Mouse (Mus musculus): ENCODE measurements around the gene Taok2. TPM values are rescaled to one million over a fixed set of nuclear protein-coding genes. Genes with fewer than 3 reads are reported as not detected.

Gene Taok2
- total and polyA plus RNA-seq, 2 experiments from 2014 or later = 43.7 to 143 TPM

GRCm38 (mm10) chr7:126851192-126851591 lies 33.3 kb downstream of the Taok2 start:
- no peak overlapping the region for H3K27ac ChIP-seq
- H3K27me3 ChIP-seq (ENCODE audit: insufficient read depth, low read length) = no peaks in the 10 kb centered on the region
- H3K4me1 ChIP-seq (ENCODE audit: insufficient read depth, low read length) = peaks cover 13% of the 10 kb centered on the region; the same call in 1 of the 2 replicates
- no peak for TF ChIP-seq CTCF (IDR thresholded peaks at IDR 0.05; ENCODE audit: low read depth)
- no peaks in the 10 kb centered on the region for H3K9me3 ChIP-seq (ENCODE audit: low read length)
- no peak overlapping the region for H3K4me3 ChIP-seq (ENCODE audit: low read length)
- peaks cover 24% of the 10 kb centered on the region for H3K36me3 ChIP-seq (ENCODE audit: insufficient read depth, low read length)
- 41% methylated on average over 12 of the region's 12 CpGs for WGBS
- no peak overlapping the region for H3K9ac ChIP-seq (replicated peaks; ENCODE audit: low read length)
- no peak overlapping the region for H3K4me2 ChIP-seq (ENCODE audit: low read depth, low read length)
- DNase-seq (ENCODE audit: low spot score) (no peak), ATAC-seq (no peak)

DNA sequence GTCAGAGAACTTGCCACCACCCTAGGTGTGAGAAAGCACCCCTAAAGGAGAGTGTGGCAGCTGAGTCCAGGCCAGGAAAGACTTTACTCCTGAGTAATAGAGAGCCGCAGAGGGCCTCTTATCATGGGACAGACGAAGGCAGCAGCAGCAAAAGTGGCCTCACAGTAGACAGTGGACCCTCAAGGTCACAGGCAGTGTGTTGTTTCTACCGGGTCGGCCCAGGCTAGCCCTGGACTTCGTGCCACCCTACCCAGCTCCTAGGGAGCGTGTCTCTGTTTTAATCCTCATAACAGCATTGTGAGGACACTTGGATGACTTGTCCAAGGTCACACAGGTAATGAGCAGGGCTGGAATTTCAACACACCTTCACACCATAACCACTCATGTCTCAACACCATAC lies 34.3 kb downstream of the Taok2 start:
- Histone ChIP-seq H3K27me3 (ENCODE audit: insufficient read depth, low read length) (no peaks in the 10 kb centered on the region), H3K9ac (replicated peaks; ENCODE audit: low read length) (no peak overlapping the region), H3K27ac (no peak overlapping the region), H3K36me3 (ENCODE audit: insufficient read depth, low read length) (peaks cover 24% of the 10 kb centered on the region), H3K4me2 (ENCODE audit: low read depth, low read length) (no peak overlapping the region), H3K4me3 (ENCODE audit: low read length) (no peak overlapping the region), H3K9me3 (ENCODE audit: low read length) (no peaks in the 10 kb centered on the region), H3K4me1 (ENCODE audit: insufficient read depth, low read length) (peaks cover 13% of the 10 kb centered on the region; the same call in 1 of the 2 replicates)
- DNase-seq (ENCODE audit: low spot score) = no peak
- WGBS = 89% methylated on average over 6 of the region's 6 CpGs
- TF ChIP-seq CTCF (IDR thresholded peaks at IDR 0.05; ENCODE audit: low read depth) = no peak
- no peak for ATAC-seq

DNA sequence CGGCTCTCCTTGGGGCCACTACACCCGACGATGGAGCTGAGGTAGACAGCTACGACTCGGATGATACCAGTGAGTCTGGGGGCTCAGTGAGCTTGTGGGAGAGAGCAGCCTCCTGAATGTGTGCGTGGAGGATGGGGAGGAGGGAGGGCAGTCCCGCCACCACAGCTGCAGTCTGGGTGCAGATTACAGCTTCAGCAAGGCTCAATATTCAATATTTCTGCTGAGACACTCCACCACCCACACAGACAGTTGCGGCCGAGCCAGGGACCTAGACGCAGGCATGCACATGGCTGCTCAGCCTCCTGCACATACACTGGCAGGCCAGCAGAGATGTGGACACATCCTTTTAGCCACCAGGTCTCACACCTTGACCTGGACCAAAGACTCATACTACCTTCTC lies 35.7 kb downstream of the Taok2 start:
- Histone ChIP-seq H3K27me3 (ENCODE audit: insufficient read depth, low read length) (no peaks in the 10 kb centered on the region), H3K4me2 (ENCODE audit: low read depth, low read length) (peak overlapping the region; percentile 81), H3K4me1 (ENCODE audit: insufficient read depth, low read length) (peaks cover 13% of the 10 kb centered on the region; the same call in 1 of the 2 replicates), H3K27ac (peak overlapping the region; percentile 12), H3K9me3 (ENCODE audit: low read length) (no peaks in the 10 kb centered on the region), H3K4me3 (ENCODE audit: low read length) (peak overlapping the region; percentile 50), H3K9ac (replicated peaks; ENCODE audit: low read length) (peak overlapping the region; percentile 61), H3K36me3 (ENCODE audit: insufficient read depth, low read length) (peaks cover 19% of the 10 kb centered on the region)
- 12% methylated on average over 10 of the region's 10 CpGs for WGBS
- DNase-seq (ENCODE audit: low spot score) = no peak
- peak; percentile 19; the same call in 1 of the 2 replicates for ATAC-seq
- no peak for TF ChIP-seq CTCF (IDR thresholded peaks at IDR 0.05; ENCODE audit: low read depth)

DNA sequence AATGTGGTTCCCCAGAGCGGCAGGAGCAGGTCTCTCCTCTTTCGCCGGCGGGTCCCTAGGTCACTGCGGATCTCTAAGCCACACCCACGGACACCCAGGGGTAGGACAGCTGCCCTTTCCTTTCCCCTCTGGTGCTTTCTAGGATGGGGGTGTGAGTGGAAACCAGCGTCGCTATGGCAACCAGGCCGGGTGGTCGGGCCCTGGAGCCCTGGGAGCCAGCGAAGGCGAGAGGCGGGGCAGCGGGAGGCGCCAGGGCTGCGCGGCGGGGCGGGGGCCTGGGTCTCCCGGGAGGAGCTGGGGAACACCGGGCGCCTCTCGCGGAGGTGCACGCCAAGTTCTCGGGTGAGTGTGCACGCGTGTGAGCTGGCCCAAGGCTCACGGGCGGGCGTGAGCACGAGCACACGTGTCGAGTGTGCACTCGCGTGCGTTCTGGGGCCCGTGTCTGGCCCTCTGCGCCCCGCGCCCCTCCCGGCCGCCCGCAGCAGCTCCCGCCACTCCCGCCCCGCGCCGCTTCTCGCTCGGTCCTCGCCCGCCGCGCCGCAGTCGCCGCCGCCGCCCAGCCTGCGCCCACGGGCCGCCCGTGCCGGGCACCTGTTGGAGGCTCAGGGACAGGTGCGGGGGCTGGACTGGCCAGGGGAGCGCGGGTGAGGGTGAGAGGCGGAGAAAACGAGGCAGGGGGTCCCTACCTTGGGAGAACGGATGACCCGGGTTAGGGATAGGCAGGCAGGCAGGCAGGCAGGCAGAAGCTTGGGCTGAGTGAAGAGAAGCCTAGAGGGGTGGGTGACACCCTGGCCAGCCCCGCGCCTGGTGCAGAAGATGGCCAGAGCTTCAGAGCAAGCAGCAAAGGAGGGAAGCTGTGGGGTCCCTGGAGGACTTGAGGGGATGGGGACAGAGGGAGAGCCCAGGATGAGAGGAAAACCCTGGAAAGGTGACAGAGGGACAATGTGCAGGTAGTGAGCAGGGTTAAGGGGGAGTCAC lies 36.8 kb downstream of the Taok2 start:
- Histone ChIP-seq H3K27ac (peak overlapping the region; percentile 69), H3K27me3 (ENCODE audit: insufficient read depth, low read length) (no peaks in the 10 kb centered on the region), H3K9ac (replicated peaks; ENCODE audit: low read length) (peak overlapping the region; percentile 61), H3K9me3 (ENCODE audit: low read length) (no peaks in the 10 kb centered on the region), H3K36me3 (ENCODE audit: insufficient read depth, low read length) (peaks cover 8% of the 10 kb centered on the region; the same call in 1 of the 2 replicates), H3K4me3 (ENCODE audit: low read length) (peak overlapping the region; percentile 50), H3K4me1 (ENCODE audit: insufficient read depth, low read length) (peaks cover 13% of the 10 kb centered on the region; the same call in 1 of the 2 replicates), H3K4me2 (ENCODE audit: low read depth, low read length) (peak overlapping the region; percentile 81)
- 1% methylated on average over 63 of the region's 74 CpGs for whole genome bisulfite sequencing
- ATAC-seq (peak; percentile 63), DNase-seq (ENCODE audit: low spot score) (peak; percentile 67)
- no peak for TF ChIP-seq CTCF (IDR thresholded peaks at IDR 0.05; ENCODE audit: low read depth)

GRCm38 (mm10) chr7:126847116-126847420 lies 37.4 kb downstream of the Taok2 start, which contains the start of gene Doc2a:
Doc2a (plus strand) TSS chr7:126847416.
- Histone ChIP-seq H3K4me2 (ENCODE audit: low read depth, low read length) (peak within 1 kb of the TSS; percentile 81), H3K36me3 (ENCODE audit: insufficient read depth, low read length) (peaks cover 3% of the 10 kb centered on the region; the same call in 1 of the 2 replicates), H3K27ac (peak within 1 kb of the TSS; percentile 69), H3K9ac (replicated peaks; ENCODE audit: low read length) (peak within 1 kb of the TSS; percentile 61), H3K4me1 (ENCODE audit: insufficient read depth, low read length) (peaks cover 13% of the 10 kb centered on the region; the same call in 1 of the 2 replicates), H3K9me3 (ENCODE audit: low read length) (no peaks in the 10 kb centered on the region), H3K27me3 (ENCODE audit: insufficient read depth, low read length) (no peaks in the 10 kb centered on the region), H3K4me3 (ENCODE audit: low read length) (peak within 1 kb of the TSS; percentile 50)
- no peak for ATAC-seq
- TF ChIP-seq CTCF (IDR thresholded peaks at IDR 0.05; ENCODE audit: low read depth) = no peak
- DNase-seq (ENCODE audit: low spot score) = no peak
- 17% methylated on average over 4 of the region's 4 CpGs for WGBS

DNA sequence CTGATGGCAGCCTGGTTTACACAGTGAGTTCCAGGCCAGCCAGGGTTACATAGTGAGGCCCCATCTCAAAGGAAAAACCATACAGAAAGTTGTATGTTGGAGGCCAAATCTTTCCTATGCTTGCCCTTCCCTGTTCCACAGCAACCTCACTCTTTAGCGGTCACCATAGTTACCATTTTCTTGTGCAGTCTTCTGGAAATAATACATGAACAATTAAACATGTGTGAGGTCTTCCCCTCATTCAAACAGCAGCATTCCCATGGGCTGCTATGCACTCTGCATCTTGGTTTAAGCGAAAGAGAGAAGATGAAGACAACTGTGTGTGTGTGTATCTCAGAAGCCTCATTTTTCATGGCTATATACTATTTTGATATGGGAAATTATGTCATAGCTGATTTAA lies 39.0 kb downstream of the Taok2 start:
- ATAC-seq = no peak
- Histone ChIP-seq H3K4me1 (ENCODE audit: insufficient read depth, low read length) (peaks cover 13% of the 10 kb centered on the region; the same call in 1 of the 2 replicates), H3K4me2 (ENCODE audit: low read depth, low read length) (no peak overlapping the region), H3K9ac (replicated peaks; ENCODE audit: low read length) (no peak overlapping the region), H3K27ac (no peak overlapping the region), H3K27me3 (ENCODE audit: insufficient read depth, low read length) (no peaks in the 10 kb centered on the region), H3K4me3 (ENCODE audit: low read length) (no peak overlapping the region), H3K36me3 (ENCODE audit: insufficient read depth, low read length) (no peaks in the 10 kb centered on the region), H3K9me3 (ENCODE audit: low read length) (no peaks in the 10 kb centered on the region)
- 36% methylated on average over 2 of the region's 2 CpGs for whole genome bisulfite sequencing
- no peak for DNase-seq (ENCODE audit: low spot score)
- TF ChIP-seq CTCF (IDR thresholded peaks at IDR 0.05; ENCODE audit: low read depth) = no peak

All from hindbrain, postnatal 0 days (tissue).